Mouse (Mus musculus) layer of hippocampus, postnatal 25 days (tissue): ENCODE results near the gene Nr4a1. TPM values are rescaled to one million over a fixed set of nuclear protein-coding genes. Genes with fewer than 3 reads are reported as not detected.

Source experiments
- DNase-seq, 2 experiments: peaks; one replicate each; pipeline ENCODE4 v3.0.0; 2022; ENCODE audit warnings: mixed read lengths in 2 of 2, low spot score in 1 of 2; ENCODE audit errors: extremely low spot score in 1 of 2
- total RNA-seq, 2 experiments: library from RNA; stranded (reverse); gene quantifications; 2 replicates each; pipeline ENCODE4 v1.2.3; 2021

Gene Nr4a1
- total RNA-seq, 2 experiments from 2014 or later, result 50.5 to 62.3 TPM

- no peak for DNase-seq
These were observed 55.4 kb downstream of the Nr4a1 start for GRCm38 (mm10) chr15:101309493-101309892.

GRCm38 (mm10) chr15:101311087-101311770 lies 57.2 kb downstream of the Nr4a1 start:
- no peak for DNase-seq

GRCm38 (mm10) chr15:101312006-101312405 lies 57.9 kb downstream of the Nr4a1 start:
- DNase-seq, result no peak

- DNase-seq, result no peak
These were observed 61.3 kb downstream of the Nr4a1 start for GRCm38 (mm10) chr15:101315378-101315777.

- peak; percentile 85 to 87 for DNase-seq
These were observed 61.8 kb downstream of the Nr4a1 start for GRCm38 (mm10) chr15:101315832-101316231.

GRCm38 (mm10) chr15:101316279-101316912 lies 62.3 kb downstream of the Nr4a1 start:
- no peak for DNase-seq

- DNase-seq, result no peak
These were observed 63.1 kb downstream of the Nr4a1 start for GRCm38 (mm10) chr15:101316913-101317813.

GRCm38 (mm10) chr15:101317814-101318500 lies 63.9 kb downstream of the Nr4a1 start:
- DNase-seq, result no peak

GRCm38 (mm10) chr15:101318889-101319765 lies 65.1 kb downstream of the Nr4a1 start:
- no peak for DNase-seq

- no peak for DNase-seq
These were observed 66.0 kb downstream of the Nr4a1 start for GRCm38 (mm10) chr15:101320010-101320617.

- DNase-seq, result no peak
These were observed 66.6 kb downstream of the Nr4a1 start for GRCm38 (mm10) chr15:101320618-101321041.

GRCm38 (mm10) chr15:101321126-101321525 lies 67.1 kb downstream of the Nr4a1 start:
- no peak for DNase-seq

GRCm38 (mm10) chr15:101322106-101322505 lies 68.0 kb downstream of the Nr4a1 start:
- no peak for DNase-seq

GRCm38 (mm10) chr15:101322640-101323039 lies 68.6 kb downstream of the Nr4a1 start:
- DNase-seq, result no peak

- DNase-seq, result no peak
These were observed 69.4 kb downstream of the Nr4a1 start for GRCm38 (mm10) chr15:101323511-101323910.
